Mouse (Mus musculus): ENCODE results near the gene C730034F03Rik. TPM values are rescaled to one million over a fixed set of nuclear protein-coding genes. Genes with fewer than 3 reads are reported as not detected.

Gene C730034F03Rik
- 3.5 and 3.7 TPM in 2 replicates for polyA plus RNA-seq (2015; fragmentation: Nextera tagmentation; extraction: Ambion mirVana)

DNA sequence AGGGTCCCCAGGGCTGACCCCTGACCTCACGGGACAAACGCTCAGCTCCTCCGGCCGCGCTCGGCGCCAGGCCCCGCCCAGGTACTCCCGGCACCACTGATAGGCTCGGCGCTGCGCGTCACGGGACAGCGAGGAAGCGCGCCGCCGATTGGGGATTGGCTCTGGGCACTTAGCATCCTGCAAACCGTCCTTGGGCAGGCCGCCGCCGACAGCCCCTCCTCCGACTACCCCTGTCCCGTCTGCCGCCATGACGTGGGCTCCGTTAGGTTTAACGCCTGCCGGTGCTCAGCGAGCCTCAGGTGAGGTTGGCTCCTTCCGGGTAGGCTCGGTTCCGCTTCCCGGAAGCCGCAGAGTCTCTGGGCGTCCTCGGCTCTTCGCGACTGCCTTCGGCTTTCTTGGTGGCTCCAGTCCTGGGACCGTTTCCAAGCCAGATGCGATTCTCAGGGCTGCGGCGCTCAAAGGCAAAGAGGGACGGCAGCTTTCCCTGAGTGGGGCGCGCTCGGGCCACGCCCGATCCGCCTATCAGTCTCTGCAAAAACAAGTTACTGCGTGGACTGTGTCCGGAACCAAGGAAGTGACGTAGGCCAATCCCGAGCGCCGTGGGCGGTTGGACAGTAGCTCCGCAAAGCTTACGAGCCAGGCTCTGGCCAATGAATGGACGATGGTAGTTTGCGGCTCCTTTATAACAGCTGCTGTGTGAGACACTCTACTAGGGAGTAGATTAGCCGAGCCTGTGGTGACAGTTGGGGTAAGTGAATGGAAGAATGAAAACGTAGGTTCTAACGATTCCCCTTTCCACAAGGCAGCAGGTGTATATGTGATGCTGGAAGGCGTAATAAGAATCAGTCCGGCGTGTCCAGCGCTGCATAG lies at the start of gene C730034F03Rik, which contains the start of the genes Gm44502 and Chkb:
C730034F03Rik (plus strand) TSS at position 238 of the 870 bp plus-strand sequence.
Gm44502 (minus strand) TSS at position 345 of the 870 bp plus-strand sequence.
Chkb (minus strand) TSS at position 557 of the 870 bp plus-strand sequence.

DNA sequence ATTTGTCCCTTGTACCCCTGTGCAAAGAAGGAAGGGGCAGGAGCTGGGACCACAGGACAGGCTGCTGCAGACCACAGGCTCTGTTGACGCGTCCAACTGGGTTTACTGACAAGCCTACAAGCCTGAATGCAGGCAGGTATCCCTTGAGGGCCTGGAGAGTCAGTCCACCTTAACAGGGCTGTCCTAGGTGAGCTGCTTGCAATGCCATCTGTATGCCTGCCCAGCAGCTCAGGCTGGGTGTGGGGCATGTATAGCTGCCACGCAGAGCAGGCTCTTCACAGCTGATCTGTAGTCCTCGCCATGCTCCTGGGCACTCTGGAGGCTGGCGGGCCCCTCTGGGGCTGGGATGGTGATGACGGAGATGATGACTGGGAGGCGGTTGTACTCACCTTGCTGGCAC lies 44.8 kb upstream of the C730034F03Rik start, which contains the start of gene Klhdc7b:
Klhdc7b (plus strand) TSS at position 301 of the 400 bp plus-strand sequence.

DNA sequence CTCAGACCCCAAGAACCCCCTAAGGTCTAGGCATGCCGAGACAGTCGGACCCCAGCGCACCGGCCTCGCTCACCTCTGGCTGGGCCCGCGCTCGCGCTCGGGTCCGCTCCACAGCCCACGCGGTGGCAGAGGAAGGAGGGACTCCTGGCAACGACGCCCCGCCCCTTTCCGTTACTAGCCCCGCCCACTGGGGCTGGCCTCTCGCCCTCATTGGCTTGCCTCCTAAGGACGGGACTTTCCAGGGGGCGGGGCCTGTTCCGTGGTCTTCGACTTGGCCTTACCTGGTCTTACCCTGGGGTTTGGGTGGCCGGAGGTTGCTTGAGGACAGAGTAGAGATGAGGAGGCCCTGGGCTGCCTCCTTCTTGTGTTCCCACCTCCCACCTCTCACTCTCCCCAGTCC lies 19.3 kb upstream of the C730034F03Rik start, which contains the start of gene Syce3:
Syce3 (minus strand) TSS at position 386 of the 400 bp plus-strand sequence.

DNA sequence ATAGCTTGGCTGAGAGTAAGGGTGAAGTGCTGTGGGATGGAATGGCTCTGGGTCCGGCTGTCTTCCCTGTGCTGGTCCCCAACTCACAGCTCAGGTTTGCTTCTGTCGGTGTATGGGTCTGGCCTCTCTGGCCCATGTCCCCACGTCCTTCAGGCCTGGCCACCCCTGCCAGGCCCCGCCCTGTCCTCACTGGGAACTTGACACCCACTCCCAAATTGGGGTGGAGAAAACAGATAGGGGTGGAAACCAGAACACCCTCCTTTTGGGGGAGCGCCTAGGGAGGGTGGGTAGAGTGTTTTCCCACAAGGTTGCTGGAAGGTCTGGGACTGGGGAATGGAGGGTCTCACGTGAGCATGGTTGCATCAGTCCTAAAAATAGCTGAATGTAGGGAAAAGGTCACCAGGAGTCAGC lies 3.7 kb upstream of the C730034F03Rik start, which contains the start of gene Cpt1b:
Cpt1b (minus strand) TSS at position 153 of the 411 bp plus-strand sequence.

DNA sequence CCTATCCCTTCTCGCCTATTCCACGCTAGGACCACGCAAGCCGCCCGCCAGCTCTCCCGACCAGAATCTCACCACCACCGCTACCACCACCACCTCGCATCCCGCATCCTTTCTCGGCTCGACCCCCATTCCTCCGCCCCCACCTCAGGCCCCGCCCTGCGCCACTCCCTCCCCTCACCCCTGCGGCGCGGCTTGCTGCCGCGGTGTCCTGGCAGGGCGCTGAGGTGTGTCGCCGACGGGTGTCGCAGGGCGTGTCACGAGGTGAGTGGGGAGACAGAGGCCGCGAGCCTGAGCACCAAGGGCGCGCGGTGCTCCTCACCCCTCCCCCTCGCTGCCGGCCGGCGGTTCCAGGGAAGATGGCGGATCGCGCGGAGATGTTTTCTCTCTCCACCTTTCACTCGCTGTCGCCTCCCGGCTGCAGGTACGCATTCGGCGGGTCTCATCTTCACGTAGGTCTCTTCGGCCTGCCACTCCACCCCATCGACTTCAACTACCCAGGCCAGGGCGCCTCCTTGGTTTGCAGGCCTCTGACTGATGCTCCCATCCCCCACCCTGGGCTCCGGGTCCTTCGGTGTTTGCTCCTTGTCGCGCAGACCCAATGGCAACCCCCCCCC lies 24.6 kb downstream of the C730034F03Rik start, which contains the start of gene Mapk8ip2:
Mapk8ip2 (plus strand) TSS at position 49 of the 614 bp plus-strand sequence.

DNA sequence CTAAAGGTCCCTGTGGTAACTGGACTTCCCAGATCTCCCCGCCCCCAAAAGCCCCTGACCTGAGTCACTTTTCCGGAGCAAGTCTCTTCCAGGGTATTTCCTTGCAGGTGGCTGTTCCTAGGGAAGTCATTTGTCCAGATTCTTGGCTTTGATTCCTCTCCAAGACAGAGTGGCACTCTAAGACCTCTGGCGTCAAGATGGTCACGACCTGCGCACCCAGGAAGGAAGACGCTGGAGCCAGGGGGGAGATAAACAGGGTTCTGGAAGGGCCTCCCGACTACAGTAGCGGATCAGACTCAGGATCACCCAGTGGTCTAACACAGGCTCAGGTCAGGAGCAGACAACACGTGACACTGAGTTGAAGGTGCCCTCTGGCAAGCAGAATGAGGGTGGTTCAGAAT lies 47.7 kb downstream of the C730034F03Rik start, which contains the start of gene Arsa:
Arsa (minus strand) TSS at position 335 of the 401 bp plus-strand sequence.

Other genes starting within 250 kb of the C730034F03Rik start
- 25.8 and 35.7 TPM in 2 replicates for gene Plxnb2, start 248.8 kb upstream of the C730034F03Rik start, polyA plus RNA-seq (2015; fragmentation: Nextera tagmentation; extraction: Ambion mirVana)
- 3.8 and 4.0 TPM in 2 replicates for gene Dennd6b, start 233.1 kb upstream of the C730034F03Rik start, polyA plus RNA-seq (2015; fragmentation: Nextera tagmentation; extraction: Ambion mirVana)
- gene Ppp6r2, start 218.0 kb upstream of the C730034F03Rik start, polyA plus RNA-seq (2015; fragmentation: Nextera tagmentation; extraction: Ambion mirVana): 46.2 and 46.5 TPM in 2 replicates
- gene Sbf1, start 114.3 kb upstream of the C730034F03Rik start, polyA plus RNA-seq (2015; fragmentation: Nextera tagmentation; extraction: Ambion mirVana): 36.5 and 38.4 TPM in 2 replicates
- gene Adm2, start 106.9 kb upstream of the C730034F03Rik start, polyA plus RNA-seq (2015; fragmentation: Nextera tagmentation; extraction: Ambion mirVana): 0.16 TPM in 1 of 2 replicates, not detected in the other
- not detected in 2 replicates for gene Miox, start 95.2 kb upstream of the C730034F03Rik start, polyA plus RNA-seq (2015; fragmentation: Nextera tagmentation; extraction: Ambion mirVana)
- 28.5 and 29.5 TPM in 2 replicates for gene Lmf2, start 73.9 kb upstream of the C730034F03Rik start, polyA plus RNA-seq (2015; fragmentation: Nextera tagmentation; extraction: Ambion mirVana)
- 134 and 143 TPM in 2 replicates for gene Ncaph2, start 73.9 kb upstream of the C730034F03Rik start, polyA plus RNA-seq (2015; fragmentation: Nextera tagmentation; extraction: Ambion mirVana)
- gene Sco2, start 55.7 kb upstream of the C730034F03Rik start, polyA plus RNA-seq (2015; fragmentation: Nextera tagmentation; extraction: Ambion mirVana): 4.5 and 4.6 TPM in 2 replicates
- gene Tymp, start 52.5 kb upstream of the C730034F03Rik start, polyA plus RNA-seq (2015; fragmentation: Nextera tagmentation; extraction: Ambion mirVana): 0.82 and 1.4 TPM in 2 replicates
- gene Odf3b, start 50.3 kb upstream of the C730034F03Rik start, polyA plus RNA-seq (2015; fragmentation: Nextera tagmentation; extraction: Ambion mirVana): 4.3 and 4.7 TPM in 2 replicates
- gene Klhdc7b, start 44.7 kb upstream of the C730034F03Rik start, polyA plus RNA-seq (2015; fragmentation: Nextera tagmentation; extraction: Ambion mirVana): 0.04 TPM in 1 of 2 replicates, not detected in the other
- not detected in 2 replicates for gene Syce3, start 19.1 kb upstream of the C730034F03Rik start, polyA plus RNA-seq (2015; fragmentation: Nextera tagmentation; extraction: Ambion mirVana)
- gene Cpt1b, start 3.7 kb upstream of the C730034F03Rik start, polyA plus RNA-seq (2015; fragmentation: Nextera tagmentation; extraction: Ambion mirVana): 0.46 and 0.59 TPM in 2 replicates
- gene Gm44502, start 107 bp downstream of the C730034F03Rik start, polyA plus RNA-seq (2015; fragmentation: Nextera tagmentation; extraction: Ambion mirVana): not detected in 2 replicates
- gene Chkb, start 319 bp downstream of the C730034F03Rik start, polyA plus RNA-seq (2015; fragmentation: Nextera tagmentation; extraction: Ambion mirVana): 42.4 and 51.5 TPM in 2 replicates
- 0.06 TPM in 1 of 2 replicates, not detected in the other for gene Mapk8ip2, start 24.3 kb downstream of the C730034F03Rik start, polyA plus RNA-seq (2015; fragmentation: Nextera tagmentation; extraction: Ambion mirVana)
- gene Arsa, start 47.8 kb downstream of the C730034F03Rik start, polyA plus RNA-seq (2015; fragmentation: Nextera tagmentation; extraction: Ambion mirVana): 7.9 and 10.0 TPM in 2 replicates
- 1.9 and 2.1 TPM in 2 replicates for gene Shank3, start 70.0 kb downstream of the C730034F03Rik start, polyA plus RNA-seq (2015; fragmentation: Nextera tagmentation; extraction: Ambion mirVana)
- gene Acr, start 138.7 kb downstream of the C730034F03Rik start, polyA plus RNA-seq (2015; fragmentation: Nextera tagmentation; extraction: Ambion mirVana): 0.07 and 0.23 TPM in 2 replicates
- gene Rabl2, start 162.3 kb downstream of the C730034F03Rik start, polyA plus RNA-seq (2015; fragmentation: Nextera tagmentation; extraction: Ambion mirVana): 8.0 and 9.7 TPM in 2 replicates

All from spleen, postnatal 0 days (tissue).